ENCODE assay signal across 7 mouse cellular contexts in the genomic region with DNA sequence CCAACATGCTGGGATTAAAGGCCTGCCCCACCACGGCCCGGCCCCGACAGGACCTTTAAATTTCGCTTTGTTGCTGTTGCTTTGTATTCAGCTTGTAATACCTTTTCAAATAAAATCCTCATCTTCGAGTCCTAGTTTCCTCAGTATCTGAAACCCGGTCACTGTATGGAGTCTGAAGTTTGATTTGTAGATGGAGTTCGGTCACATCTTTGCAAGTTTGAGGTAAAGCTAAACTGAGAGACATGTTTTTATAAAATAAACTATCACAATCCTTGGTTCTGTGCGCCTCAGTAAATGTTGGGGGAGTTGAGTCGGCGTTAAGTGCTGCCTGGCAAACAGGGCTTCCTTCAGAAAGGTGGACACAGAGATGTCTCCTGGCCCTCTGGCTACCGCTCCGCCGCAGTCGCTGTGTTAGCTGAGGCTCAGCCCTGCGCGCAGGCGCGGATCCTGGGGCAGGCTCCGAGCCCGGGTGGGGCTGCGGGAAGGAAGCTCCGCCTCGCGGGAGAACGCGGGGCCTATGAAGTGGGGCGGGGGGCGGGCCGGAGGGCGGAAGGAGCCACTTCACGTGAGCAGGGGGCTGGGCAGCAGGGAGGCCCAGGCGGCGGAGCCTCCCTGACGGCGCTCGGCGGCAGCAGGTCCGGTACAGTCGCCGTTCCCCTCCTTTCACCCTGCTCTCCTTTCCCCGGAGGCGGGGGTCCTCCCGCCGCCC. TPM values are rescaled to one million over a fixed set of nuclear protein-coding genes. Genes with fewer than 3 reads are reported as not detected.
DNase-seq lines count a peak whose midpoint lies in the region; ATAC-seq lines count a peak whose summit lies in the region.

No protein-coding gene starts in this region.

- ATAC-seq in intestine, embryonic 16.5 days = peak; percentile 99
- peak; percentile 99 for ATAC-seq in midbrain, embryonic 11.5 days (ENCODE audit: low FRiP score)

- peaks cover 5% of the 10 kb centered on the region for H3K4me1 ChIP-seq in intestine, embryonic 16.5 days (ENCODE audit: control insufficient read depth, insufficient read depth, low read length)
- H3K4me1 ChIP-seq in midbrain, embryonic 11.5 days (ENCODE audit: control insufficient read depth, insufficient read depth, low read length) = peaks cover 6% of the 10 kb centered on the region

- H3K36me3 ChIP-seq in intestine, embryonic 16.5 days (ENCODE audit: control insufficient read depth, insufficient read depth, low read length) = no peaks in the 10 kb centered on the region
- no peaks in the 10 kb centered on the region for H3K36me3 ChIP-seq in midbrain, embryonic 11.5 days (ENCODE audit: control insufficient read depth, insufficient read depth, low read length)

- H3K4me2 ChIP-seq in intestine, embryonic 16.5 days (ENCODE audit: low read depth, low read length) = peak overlapping the region; percentile 81
- H3K4me2 ChIP-seq in midbrain, embryonic 11.5 days = peak overlapping the region; percentile 89

- no peaks in the 10 kb centered on the region for H3K27me3 ChIP-seq in intestine, embryonic 16.5 days (replicated peaks; ENCODE audit: control insufficient read depth, insufficient read depth, low read length)
- H3K27me3 ChIP-seq in midbrain, embryonic 11.5 days (ENCODE audit: control insufficient read depth, insufficient read depth, low read length) = no peaks in the 10 kb centered on the region

- H3K9me3 ChIP-seq in intestine, embryonic 16.5 days (ENCODE audit: control insufficient read depth, low read length) = no peaks in the 10 kb centered on the region
- no peaks in the 10 kb centered on the region for H3K9me3 ChIP-seq in midbrain, embryonic 11.5 days (ENCODE audit: control insufficient read depth, low read length)

- H3K9ac ChIP-seq in intestine, embryonic 16.5 days (ENCODE audit: low read depth, low read length) = peak overlapping the region; percentile 94
- H3K9ac ChIP-seq in midbrain, embryonic 11.5 days (ENCODE audit: low read length) = peak overlapping the region; percentile 95

- peak overlapping the region; percentile 70 for H3K27ac ChIP-seq in intestine, embryonic 16.5 days (ENCODE audit: low read length)
- peak overlapping the region; percentile 66 for H3K27ac ChIP-seq in midbrain, embryonic 11.5 days (ENCODE audit: low read depth, low read length)

- WGBS in intestine, embryonic 16.5 days = 7% methylated on average over 38 of the region's 44 CpGs
- 9% methylated on average over 43 of the region's 44 CpGs for WGBS in midbrain, embryonic 11.5 days

- intact Hi-C loops in gastrocnemius, postnatal 36 days (cut with DNase I) = no loop called here
- intact Hi-C loops in left cerebral cortex, postnatal 36 days (cut with DNase I) = no loop called here

- H3K4me3 ChIP-seq in intestine, embryonic 16.5 days (ENCODE audit: low read length) = peak overlapping the region; percentile 84
- H3K4me3 ChIP-seq in midbrain, embryonic 11.5 days (ENCODE audit: low read depth, low read length) = peak overlapping the region; percentile 89

- peak; percentile 90 to 91 for DNase-seq in adrenal gland, adult 18-20 months (ENCODE audit: low spot score in 2 of 2)
- DNase-seq in embryo, embryonic 11 days = peak; percentile 98
- DNase-seq in gastrocnemius, postnatal 36 days = peak; percentile 88 to 93
- peak; percentile 92 to 94 for DNase-seq in left cerebral cortex, postnatal 36 days (ENCODE audit: low spot score in 2 of 2)
- peak; percentile 98 for DNase-seq in midbrain, embryonic 11.5 days (ENCODE audit: low spot score, missing footprints)
- DNase-seq in skeletal muscle tissue, adult 2 months (ENCODE audit: low read depth, low spot score) = peak; percentile 94

RNA-seq across cellular contexts. Expression of a gene that starts 8.7 kb away (rescaled TPM):
- 10 to 100 TPM; 42.3 to 51.4 TPM for total RNA-seq in adrenal gland, adult 18-20 months (2021)
- total RNA-seq in gastrocnemius, postnatal 36 days (2021) = 10 to 100 TPM; 29.5 to 34.3 TPM
- polyA plus RNA-seq in intestine, embryonic 16.5 days (2015; fragmentation: Nextera tagmentation; extraction: Ambion mirVana) = 23.3 and 27.2 TPM in 2 replicates
- total RNA-seq in left cerebral cortex, postnatal 36 days (2021) = 10 to 100 TPM; 89.5 to 97.3 TPM
- polyA plus RNA-seq in midbrain, embryonic 11.5 days (2014; fragmentation: Nextera tagmentation; extraction: Ambion mirVana) = 43.8 and 51.8 TPM in 2 replicates

RNA-seq across cellular contexts. Expression of a gene that starts 8.8 kb away (rescaled TPM):
- 10 to 100 TPM; 14.6 to 16.4 TPM for total RNA-seq in adrenal gland, adult 18-20 months (2021)
- total RNA-seq in gastrocnemius, postnatal 36 days (2021) = 1 to 10 TPM; 2.5 to 3.0 TPM
- polyA plus RNA-seq in intestine, embryonic 16.5 days (2015; fragmentation: Nextera tagmentation; extraction: Ambion mirVana) = 6.1 TPM in 2 replicates
- total RNA-seq in left cerebral cortex, postnatal 36 days (2021) = 10 to 100 TPM; 13.5 to 14.7 TPM
- polyA plus RNA-seq in midbrain, embryonic 11.5 days (2014; fragmentation: Nextera tagmentation; extraction: Ambion mirVana) = 6.8 and 8.4 TPM in 2 replicates

RNA-seq across cellular contexts. Expression of a gene that starts 8.9 kb away (rescaled TPM):
- 10 to 100 TPM in 1 of 2 experiments, 1 to 10 TPM in 1; 9.4 to 10.9 TPM for total RNA-seq in adrenal gland, adult 18-20 months (2021)
- total RNA-seq in gastrocnemius, postnatal 36 days (2021) = 1 to 10 TPM; 2.9 to 3.8 TPM
- polyA plus RNA-seq in intestine, embryonic 16.5 days (2015; fragmentation: Nextera tagmentation; extraction: Ambion mirVana) = 4.2 and 4.5 TPM in 2 replicates
- 10 to 100 TPM in 1 of 2 experiments, 1 to 10 TPM in 1; 7.8 to 13.3 TPM for total RNA-seq in left cerebral cortex, postnatal 36 days (2021)
- 11.7 and 14.1 TPM in 2 replicates for polyA plus RNA-seq in midbrain, embryonic 11.5 days (2014; fragmentation: Nextera tagmentation; extraction: Ambion mirVana)

RNA-seq across cellular contexts. Expression of a gene that starts 29.1 kb away (rescaled TPM):
- total RNA-seq in adrenal gland, adult 18-20 months (2021) = 10 to 100 TPM; 37.7 to 38.1 TPM
- total RNA-seq in gastrocnemius, postnatal 36 days (2021) = 10 to 100 TPM; 39.3 to 41.5 TPM
- 8.3 and 8.6 TPM in 2 replicates for polyA plus RNA-seq in intestine, embryonic 16.5 days (2015; fragmentation: Nextera tagmentation; extraction: Ambion mirVana)
- 10 to 100 TPM; 82.2 to 92.0 TPM for total RNA-seq in left cerebral cortex, postnatal 36 days (2021)
- polyA plus RNA-seq in midbrain, embryonic 11.5 days (2014; fragmentation: Nextera tagmentation; extraction: Ambion mirVana) = 20.4 and 22.0 TPM in 2 replicates

Comparison
In these comparisons a context has a peak if more than half of its experiments do, and no peak if none do; other contexts are left out.
1. Peak in every context shown above with its lines: DNase-seq, ATAC-seq, H3K4me3 ChIP-seq and H3K27ac ChIP-seq.